Mouse (Mus musculus): ENCODE data around the gene CN725425.

The CN725425 gene

DNA sequence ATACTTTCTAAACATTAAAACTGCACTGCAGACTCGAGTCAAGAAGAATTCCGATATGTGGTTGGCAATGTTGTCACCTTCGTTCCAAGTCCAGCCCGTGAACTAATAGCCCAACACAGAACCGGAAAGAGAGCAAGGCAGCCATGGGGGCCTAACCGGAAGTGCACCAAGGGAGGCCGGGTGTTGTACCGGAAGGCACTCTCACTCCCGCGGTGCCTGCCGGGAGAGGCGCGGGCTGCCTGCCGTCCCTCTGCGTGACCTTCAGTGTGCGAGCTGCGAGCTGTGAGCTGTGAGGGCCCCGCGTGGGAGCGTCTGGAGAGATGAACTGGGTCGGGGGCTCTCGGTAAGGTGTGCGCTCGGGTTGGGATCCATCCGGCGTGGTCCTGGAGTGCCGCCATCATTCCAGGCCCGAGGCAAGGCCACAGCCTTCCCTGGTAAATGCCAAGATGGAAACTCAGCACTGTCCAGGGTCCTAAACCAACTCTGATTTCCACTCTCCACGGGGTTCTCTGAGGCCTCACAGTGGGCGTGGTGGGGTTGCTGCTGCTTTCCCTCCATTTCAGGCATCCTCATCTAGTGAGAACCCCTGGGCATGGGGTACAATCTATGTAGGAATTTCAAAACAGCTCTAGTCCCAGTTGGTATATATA lies at the start of gene CN725425:
Gene CN725425 (plus strand): TSS at position 239 of the 650 bp plus-strand sequence.
- DNase-seq (ENCODE audit: low spot score): no peak

GRCm38 (mm10) chr15:91152592-91152991 lies 46.7 kb upstream of the CN725425 start:
- DNase-seq (ENCODE audit: low spot score): no peak

DNA sequence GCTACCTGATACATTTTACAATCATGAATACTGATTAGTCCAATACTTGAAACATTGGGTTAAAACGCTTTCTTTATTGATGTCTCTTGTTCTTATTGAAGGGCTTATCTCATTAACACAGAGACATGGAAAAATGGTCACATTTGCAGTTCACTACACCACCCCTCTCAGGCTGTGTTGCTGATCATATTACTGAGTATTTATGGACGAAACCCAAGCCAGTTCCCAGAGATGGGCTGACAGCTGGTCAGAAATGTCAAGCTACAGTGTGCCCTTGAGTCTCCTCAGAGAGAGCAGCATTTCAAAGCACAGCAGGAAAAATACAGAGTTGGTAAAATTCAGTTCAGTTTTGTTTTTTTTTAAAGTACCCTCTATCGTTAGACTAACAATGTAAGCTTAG lies 46.0 kb upstream of the CN725425 start:
- DNase-seq (ENCODE audit: low spot score): peak; percentile 17

GRCm38 (mm10) chr15:91161153-91161552 lies 38.1 kb upstream of the CN725425 start:
- no peak for DNase-seq (ENCODE audit: low spot score)

DNA sequence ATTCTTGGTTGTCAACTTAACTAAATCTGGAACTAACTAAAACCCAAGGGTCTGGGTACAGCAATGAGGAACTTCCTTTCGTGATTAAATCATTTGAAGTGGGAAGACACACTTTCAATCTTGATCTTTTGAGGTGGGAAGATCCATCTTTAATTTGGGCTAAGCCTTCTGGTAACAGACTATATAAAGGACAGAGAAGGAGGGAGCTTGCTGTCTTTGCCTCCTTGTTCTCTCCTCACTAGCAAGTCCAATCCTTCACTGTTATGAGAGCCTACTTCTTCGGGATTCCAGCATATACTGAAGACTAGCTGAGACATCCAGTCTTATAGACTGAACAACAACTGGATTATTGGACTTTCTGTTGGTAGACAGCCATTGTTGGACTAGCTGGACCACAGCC lies 35.8 kb upstream of the CN725425 start:
- no peak for DNase-seq (ENCODE audit: low spot score)

GRCm38 (mm10) chr15:91165021-91165420 lies 34.3 kb upstream of the CN725425 start:
- DNase-seq (ENCODE audit: low spot score): peak; percentile 66

- no peak for DNase-seq (ENCODE audit: low spot score)
Observed at GRCm38 (mm10) chr15:91167850-91168562, 31.3 kb upstream of the CN725425 start.

GRCm38 (mm10) chr15:91170602-91171328 lies 28.5 kb upstream of the CN725425 start:
- DNase-seq (ENCODE audit: low spot score): no peak

- DNase-seq (ENCODE audit: low spot score): no peak
Observed at GRCm38 (mm10) chr15:91171332-91171731, 28.0 kb upstream of the CN725425 start.

DNA sequence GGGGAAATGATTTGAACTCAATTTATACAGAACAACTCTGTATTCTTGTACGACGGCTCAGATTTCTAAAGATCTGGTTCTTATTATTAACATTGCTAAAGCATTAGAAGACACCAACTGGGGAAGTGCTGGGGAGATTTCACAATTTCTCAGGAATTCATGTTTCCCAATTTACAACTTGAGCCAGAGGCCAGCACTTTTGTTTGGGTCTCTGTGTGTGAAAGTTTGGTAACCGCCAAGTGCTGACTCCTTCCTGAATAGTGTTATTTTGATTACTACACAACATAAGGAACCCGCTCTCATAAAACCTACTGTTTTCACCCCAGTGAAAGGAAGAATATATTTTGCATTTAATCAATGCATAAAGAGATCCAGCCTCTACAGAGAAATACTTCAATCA lies 27.1 kb upstream of the CN725425 start:
- DNase-seq (ENCODE audit: low spot score): no peak

- DNase-seq (ENCODE audit: low spot score): no peak
Observed at GRCm38 (mm10) chr15:91178656-91179314, 20.5 kb upstream of the CN725425 start.

DNA sequence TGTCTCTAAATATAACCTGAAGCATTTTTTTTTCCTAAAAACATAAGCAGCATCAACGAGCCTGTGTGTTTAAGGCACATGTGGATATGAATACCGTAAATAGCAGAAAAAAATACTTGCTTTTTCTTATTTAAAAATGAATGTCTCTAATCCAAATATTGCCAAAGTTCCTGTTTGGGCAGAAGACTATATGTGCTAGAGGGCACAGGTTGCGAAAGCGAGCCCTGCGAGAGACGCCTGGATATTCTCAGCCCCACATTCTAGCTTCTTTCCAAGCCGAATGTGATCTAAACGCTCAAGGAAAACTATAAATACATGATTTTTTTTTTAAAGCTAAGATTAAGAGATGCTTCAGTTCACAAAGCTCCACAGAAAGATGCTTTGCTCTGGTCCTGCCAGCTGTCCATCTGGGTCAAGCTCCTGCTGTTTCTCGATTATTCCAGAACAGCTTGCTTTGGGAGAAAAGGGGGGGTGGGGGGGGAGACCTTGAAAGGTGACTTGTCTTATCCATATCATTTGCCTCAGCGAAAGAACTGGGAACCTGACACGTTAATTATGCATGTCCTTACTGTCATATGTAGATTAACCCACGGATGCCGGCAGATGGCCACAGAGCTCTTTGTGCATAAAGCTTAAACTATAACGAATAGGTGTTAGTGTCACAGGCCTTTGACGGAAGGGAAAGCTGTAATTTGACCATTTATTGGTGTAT lies 19.2 kb upstream of the CN725425 start:
- DNase-seq (ENCODE audit: low spot score): no peak

DNA sequence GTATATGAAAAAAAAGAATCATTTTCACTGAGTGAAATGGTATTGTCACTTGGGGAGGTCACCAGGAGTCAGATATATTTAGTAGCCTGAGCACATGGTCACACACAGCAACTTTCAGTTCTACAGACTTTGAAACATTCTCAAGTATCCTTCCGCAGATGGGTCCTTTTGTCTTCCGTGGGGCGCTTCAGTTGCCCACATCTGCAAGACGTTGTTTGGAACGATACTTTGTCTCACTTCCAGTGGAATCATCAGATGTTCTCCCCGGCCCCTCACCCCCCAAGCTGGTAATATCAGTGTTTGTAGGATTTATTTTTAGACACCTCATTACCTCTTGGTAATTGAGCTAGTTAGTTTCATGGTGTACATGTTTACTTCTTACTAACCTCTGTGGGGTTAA lies 12.9 kb upstream of the CN725425 start:
- DNase-seq (ENCODE audit: low spot score): no peak

GRCm38 (mm10) chr15:91190026-91190425 lies 9.3 kb upstream of the CN725425 start:
- DNase-seq (ENCODE audit: low spot score): no peak

- peak; percentile 26 for DNase-seq (ENCODE audit: low spot score)
Observed at GRCm38 (mm10) chr15:91190519-91191207, 8.6 kb upstream of the CN725425 start.

GRCm38 (mm10) chr15:91191412-91192222 lies 7.7 kb upstream of the CN725425 start, which contains the start of gene Abcd2:
TSS of gene Abcd2 (minus strand) at chr15:91191799.
- peak; percentile 90 for DNase-seq (ENCODE audit: low spot score)

- DNase-seq (ENCODE audit: low spot score): no peak
Observed at GRCm38 (mm10) chr15:91192223-91192598, 7.1 kb upstream of the CN725425 start.

DNA sequence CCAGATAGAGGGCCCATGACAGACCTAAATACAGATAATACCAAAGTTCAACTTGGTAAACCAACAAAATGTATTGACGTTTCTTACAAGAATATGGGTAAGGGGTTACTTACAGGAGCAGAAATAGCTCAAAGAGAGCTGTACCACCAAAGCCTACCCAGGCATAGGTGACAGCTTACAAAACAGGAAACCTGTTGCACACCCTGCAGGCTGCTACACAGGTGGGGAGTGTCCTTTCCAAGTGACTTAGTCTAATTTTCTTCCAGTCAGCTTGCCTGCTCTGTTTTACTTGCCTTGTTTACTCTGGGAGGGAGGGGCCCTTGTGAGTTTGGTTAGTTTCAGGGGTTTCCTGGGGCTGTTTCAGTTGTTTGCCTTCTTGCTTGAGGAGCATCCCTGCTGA lies 1.5 kb downstream of the CN725425 start:
- DNase-seq (ENCODE audit: low spot score): no peak

- no peak for DNase-seq (ENCODE audit: low spot score)
Observed at GRCm38 (mm10) chr15:91202486-91202885, 3.2 kb downstream of the CN725425 start.

GRCm38 (mm10) chr15:91203521-91203920 lies 4.2 kb downstream of the CN725425 start:
- no peak for DNase-seq (ENCODE audit: low spot score)
